Mouse (Mus musculus) hindbrain, embryonic 13.5 days (tissue): ENCODE data around the gene Slc22a22. TPM values are rescaled to one million over a fixed set of nuclear protein-coding genes. Genes with fewer than 3 reads are reported as not detected.

Experiments
- ATAC-seq: fragments of 200-750 bp; cut with Nextera tagmentation; 2 replicates; pipeline ENCODE4 v1.8.0; 2017; ENCODE audit warnings: moderate TSS enrichment; ENCODE audit not compliant: low FRiP score
- H3K27ac ChIP-seq: fragments of 300-500 bp; sonication (generic); 2 replicates; pipeline ENCODE4 v1.5.1; 2015; ENCODE audit warnings: inconsistent platforms, mild to moderate bottlenecking, moderate library complexity
- H3K27me3 ChIP-seq: fragments of 300-500 bp; sonication (generic); 2 replicates; pipeline ENCODE4 v1.6.1; 2015; ENCODE audit warnings: mild to moderate bottlenecking, inconsistent platforms
- H3K36me3 ChIP-seq: fragments of 300-500 bp; sonication (generic); 2 replicates; pipeline ENCODE4 v1.6.1; 2015; ENCODE audit warnings: mild to moderate bottlenecking, inconsistent platforms
- H3K4me1 ChIP-seq: fragments of 300-500 bp; sonication (generic); replicated peaks from 2 replicates; pipeline ENCODE4 v1.6.1; 2015; ENCODE audit warnings: inconsistent platforms
- H3K4me2 ChIP-seq: fragments of 300-500 bp; sonication (generic); 2 replicates; pipeline ENCODE4 v1.6.1; 2015; ENCODE audit warnings: inconsistent platforms, mild to moderate bottlenecking, moderate library complexity
- H3K4me3 ChIP-seq: fragments of 300-500 bp; sonication (generic); 2 replicates; pipeline ENCODE4 v1.5.1; 2015; ENCODE audit warnings: mild to moderate bottlenecking, inconsistent platforms
- H3K9ac ChIP-seq: fragments of 300-500 bp; sonication (generic); 2 replicates; pipeline ENCODE4 v1.6.1; 2015; ENCODE audit warnings: mild to moderate bottlenecking, inconsistent platforms
- H3K9me3 ChIP-seq: fragments of 300-500 bp; sonication (generic); 2 replicates; pipeline ENCODE4 v1.6.1; 2016; ENCODE audit warnings: inconsistent platforms
- WGBS: fragments of 180-500 bp; shearing (Covaris S2); methylation state at CpG from one replicate; pipeline ENCODE4 v1.1.7; 2015; 5-methylcytosine and 5-hydroxymethylcytosine counted together
- polyA plus RNA-seq: library from polyadenylated mRNA; unstranded; fragments of >200 nt; fragmentation: Nextera tagmentation; extraction: Ambion mirVana; gene quantifications from 2 replicates; pipeline ENCODE4 v1.2.1, GENCODE M21; 2015

The Slc22a22 gene
- polyA plus RNA-seq, 1 experiment from 2014 or later: not detected

DNA sequence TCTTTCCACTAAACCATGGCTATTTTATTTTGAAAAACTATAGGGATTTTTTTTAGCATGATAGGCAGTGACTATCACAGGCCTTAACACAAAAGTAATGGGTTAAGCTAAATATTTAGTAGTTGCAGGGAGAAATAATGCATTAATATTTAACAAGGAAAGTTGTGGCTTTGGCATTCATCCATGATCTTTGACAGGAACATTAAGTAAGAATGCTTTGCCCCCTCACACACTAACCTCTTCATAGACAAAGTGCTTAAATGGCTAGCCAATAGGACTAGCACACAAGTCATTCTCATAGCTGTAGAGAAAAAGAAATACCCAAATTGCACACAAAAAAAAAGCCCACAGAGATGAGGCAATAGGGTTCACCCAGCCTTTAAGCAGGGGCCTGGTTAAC, 11.4 kb downstream of the Slc22a22 start:
- H3K9me3 ChIP-seq: no peaks in the 10 kb centered on the region
- no peak overlapping the region for H3K27ac ChIP-seq
- H3K4me2 ChIP-seq: no peak overlapping the region
- H3K9ac ChIP-seq: no peak overlapping the region
- no peaks in the 10 kb centered on the region for H3K4me1 ChIP-seq
- no peak for ATAC-seq
- H3K4me3 ChIP-seq: no peak overlapping the region
- H3K27me3 ChIP-seq: no peaks in the 10 kb centered on the region
- no peaks in the 10 kb centered on the region for H3K36me3 ChIP-seq

DNA sequence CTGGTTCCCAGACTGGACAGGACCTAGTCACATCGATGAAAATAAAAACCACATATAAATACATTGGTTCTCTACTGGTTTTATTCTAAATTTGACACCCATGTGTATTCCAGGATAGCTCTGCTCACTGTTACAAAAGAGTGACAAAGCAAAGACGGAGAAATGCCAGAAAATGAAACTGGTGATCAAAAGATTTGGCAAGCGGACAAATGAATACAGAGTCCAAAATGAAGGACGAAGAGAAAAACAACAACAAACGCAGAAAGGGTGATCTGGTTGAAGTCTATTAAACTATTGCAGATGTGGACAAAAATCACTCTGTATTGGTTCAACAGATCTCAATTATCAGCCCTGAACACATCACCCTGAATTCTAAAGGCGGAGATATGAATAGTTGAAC, 12.4 kb downstream of the Slc22a22 start:
- Histone ChIP-seq H3K27ac (no peak overlapping the region), H3K9ac (no peak overlapping the region), H3K4me3 (no peak overlapping the region), H3K4me1 (no peaks in the 10 kb centered on the region), H3K27me3 (no peaks in the 10 kb centered on the region), H3K36me3 (no peaks in the 10 kb centered on the region), H3K9me3 (no peaks in the 10 kb centered on the region), H3K4me2 (no peak overlapping the region)
- 83% methylated on average over 6 of the region's 6 CpGs for WGBS
- ATAC-seq: no peak

DNA sequence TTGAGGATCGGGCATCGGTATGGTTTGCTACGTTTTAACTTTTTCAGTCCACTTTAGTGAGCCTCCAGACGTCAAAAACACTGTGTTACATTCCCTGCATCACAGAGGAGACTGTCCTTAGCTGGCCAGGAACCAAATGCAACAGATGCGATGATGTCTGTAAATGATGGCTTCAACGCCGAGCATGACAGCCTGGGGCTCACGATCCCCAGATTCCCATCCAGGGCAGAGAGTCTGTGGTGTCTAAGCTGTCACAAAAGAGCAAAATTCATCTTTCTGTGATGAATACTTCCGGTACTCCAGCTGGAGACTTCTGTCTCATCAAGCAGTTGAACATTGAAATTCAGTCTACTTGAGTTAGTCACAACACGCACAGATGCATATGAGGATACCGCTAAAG, 13.4 kb downstream of the Slc22a22 start:
- ATAC-seq: no peak
- Histone ChIP-seq H3K4me3 (no peak overlapping the region), H3K9me3 (no peaks in the 10 kb centered on the region), H3K27ac (no peak overlapping the region), H3K27me3 (no peaks in the 10 kb centered on the region), H3K4me1 (no peaks in the 10 kb centered on the region), H3K4me2 (no peak overlapping the region), H3K9ac (no peak overlapping the region), H3K36me3 (no peaks in the 10 kb centered on the region)
- 91% methylated on average over 11 of the region's 11 CpGs for WGBS

DNA sequence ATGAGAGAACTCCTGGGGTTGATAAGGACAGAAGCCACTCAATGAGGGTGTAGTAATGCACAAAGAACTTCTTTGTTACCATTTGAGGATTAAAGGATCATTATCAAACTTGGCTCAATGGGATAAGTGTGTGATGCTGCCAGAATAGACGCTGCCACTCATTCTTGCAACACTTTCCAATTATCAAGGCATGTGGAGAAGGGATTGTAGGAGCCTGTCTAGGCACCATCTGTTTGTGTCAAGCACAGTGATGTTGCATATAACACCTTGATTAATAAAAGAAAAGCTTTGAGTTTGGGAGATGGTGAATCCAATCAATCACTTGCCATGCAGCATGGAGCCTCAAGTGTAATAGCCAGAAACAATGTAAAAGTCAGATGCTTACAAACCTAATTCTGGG, 16.1 kb downstream of the Slc22a22 start:
- Histone ChIP-seq H3K4me1 (no peaks in the 10 kb centered on the region), H3K9me3 (no peaks in the 10 kb centered on the region), H3K4me3 (no peak overlapping the region), H3K27ac (no peak overlapping the region), H3K9ac (no peak overlapping the region), H3K4me2 (no peak overlapping the region), H3K27me3 (no peaks in the 10 kb centered on the region), H3K36me3 (no peaks in the 10 kb centered on the region)
- ATAC-seq: no peak
- 65% methylated on average over 1 of the region's 1 CpGs for WGBS

DNA sequence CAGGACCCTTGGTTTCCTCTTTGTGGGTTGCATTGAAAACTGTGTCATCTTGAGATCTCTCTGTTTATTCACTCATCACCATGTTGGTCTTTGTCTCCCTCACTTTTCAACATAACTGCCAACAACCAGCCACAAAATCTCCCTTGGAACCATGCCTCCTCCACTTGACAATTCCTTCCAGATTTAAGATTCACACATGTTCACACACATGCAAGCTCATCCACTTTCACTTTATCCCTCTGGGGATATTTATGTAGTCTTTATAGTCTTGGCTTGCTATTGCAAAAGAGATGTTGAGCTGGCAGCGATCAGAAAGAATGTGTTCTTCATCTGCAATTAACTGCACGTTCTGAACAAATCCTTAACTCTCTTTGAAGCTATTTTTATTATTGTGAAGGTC, 20.1 kb downstream of the Slc22a22 start:
- no peak overlapping the region for H3K4me2 ChIP-seq
- H3K9me3 ChIP-seq: no peaks in the 10 kb centered on the region
- no peak overlapping the region for H3K4me3 ChIP-seq
- no peak for ATAC-seq
- WGBS: 78% methylated on average over 2 of the region's 2 CpGs
- H3K27ac ChIP-seq: no peak overlapping the region
- no peak overlapping the region for H3K9ac ChIP-seq
- H3K36me3 ChIP-seq: no peaks in the 10 kb centered on the region
- no peaks in the 10 kb centered on the region for H3K27me3 ChIP-seq
- no peaks in the 10 kb centered on the region for H3K4me1 ChIP-seq

DNA sequence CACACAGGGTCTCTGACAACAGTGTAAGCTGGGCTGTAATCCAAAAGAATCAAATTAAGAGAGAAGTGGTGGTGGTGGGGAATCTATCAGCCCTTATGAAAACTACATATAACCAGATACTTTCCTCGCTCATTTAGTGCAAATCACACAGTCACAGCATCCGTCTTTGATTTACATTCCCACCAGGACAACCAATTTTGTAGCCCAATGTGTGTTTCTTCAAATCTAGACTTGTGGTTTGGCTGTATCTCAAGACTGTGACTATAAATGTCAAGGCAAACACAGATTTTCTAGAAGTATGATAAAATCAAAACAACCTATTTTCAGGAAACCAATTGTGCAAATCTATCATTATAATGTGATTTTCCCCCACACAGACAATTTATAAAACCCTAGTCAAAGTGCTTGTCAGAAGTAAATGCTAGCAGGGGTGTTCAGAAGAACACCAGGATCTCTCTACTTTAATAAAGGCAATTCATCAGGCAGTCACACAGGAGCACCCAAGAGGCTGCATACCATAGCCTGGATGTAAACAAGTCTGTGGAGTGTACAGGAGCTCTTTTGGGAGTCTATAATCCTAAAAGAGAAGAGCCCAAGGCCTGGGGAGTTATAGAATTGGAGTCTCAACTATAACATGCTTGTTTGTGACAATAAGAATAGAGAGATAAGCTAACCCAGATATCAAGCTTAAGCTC, 42.6 kb downstream of the Slc22a22 start:
- H3K4me2 ChIP-seq: no peak overlapping the region
- no peak overlapping the region for H3K27ac ChIP-seq
- H3K36me3 ChIP-seq: no peaks in the 10 kb centered on the region
- H3K4me3 ChIP-seq: no peak overlapping the region
- no peaks in the 10 kb centered on the region for H3K4me1 ChIP-seq
- WGBS: 86% methylated on average over 2 of the region's 2 CpGs
- no peak overlapping the region for H3K9ac ChIP-seq
- no peak for ATAC-seq
- no peaks in the 10 kb centered on the region for H3K9me3 ChIP-seq
- no peaks in the 10 kb centered on the region for H3K27me3 ChIP-seq

DNA sequence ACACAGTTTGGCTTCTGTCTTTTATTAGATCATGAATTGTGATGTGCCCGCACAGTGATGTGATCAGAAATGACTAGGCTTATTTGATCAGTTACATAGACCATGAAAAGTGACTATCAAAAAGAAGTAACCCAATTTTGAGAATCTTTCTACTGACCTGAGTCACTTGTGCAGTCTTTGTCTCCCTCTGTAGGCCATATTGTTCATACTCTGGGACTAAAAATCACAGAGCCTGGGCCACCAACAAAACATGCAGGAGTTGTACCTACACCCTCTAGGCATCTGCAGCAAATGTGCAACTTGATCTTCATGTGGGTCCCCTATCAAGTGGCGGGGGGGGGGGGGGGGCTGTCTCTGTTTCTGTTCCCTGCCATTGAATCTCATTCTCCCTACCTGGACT, 68.9 kb downstream of the Slc22a22 start:
- WGBS: 52% methylated on average over 2 of the region's 2 CpGs
- H3K27ac ChIP-seq: no peak overlapping the region
- H3K9ac ChIP-seq: no peak overlapping the region
- H3K4me1 ChIP-seq: no peaks in the 10 kb centered on the region
- H3K4me3 ChIP-seq: no peak overlapping the region
- peak; percentile 63; the same call in 1 of the 2 replicates for ATAC-seq
- no peaks in the 10 kb centered on the region for H3K9me3 ChIP-seq
- no peaks in the 10 kb centered on the region for H3K27me3 ChIP-seq
- no peaks in the 10 kb centered on the region for H3K36me3 ChIP-seq
- H3K4me2 ChIP-seq: no peak overlapping the region

DNA sequence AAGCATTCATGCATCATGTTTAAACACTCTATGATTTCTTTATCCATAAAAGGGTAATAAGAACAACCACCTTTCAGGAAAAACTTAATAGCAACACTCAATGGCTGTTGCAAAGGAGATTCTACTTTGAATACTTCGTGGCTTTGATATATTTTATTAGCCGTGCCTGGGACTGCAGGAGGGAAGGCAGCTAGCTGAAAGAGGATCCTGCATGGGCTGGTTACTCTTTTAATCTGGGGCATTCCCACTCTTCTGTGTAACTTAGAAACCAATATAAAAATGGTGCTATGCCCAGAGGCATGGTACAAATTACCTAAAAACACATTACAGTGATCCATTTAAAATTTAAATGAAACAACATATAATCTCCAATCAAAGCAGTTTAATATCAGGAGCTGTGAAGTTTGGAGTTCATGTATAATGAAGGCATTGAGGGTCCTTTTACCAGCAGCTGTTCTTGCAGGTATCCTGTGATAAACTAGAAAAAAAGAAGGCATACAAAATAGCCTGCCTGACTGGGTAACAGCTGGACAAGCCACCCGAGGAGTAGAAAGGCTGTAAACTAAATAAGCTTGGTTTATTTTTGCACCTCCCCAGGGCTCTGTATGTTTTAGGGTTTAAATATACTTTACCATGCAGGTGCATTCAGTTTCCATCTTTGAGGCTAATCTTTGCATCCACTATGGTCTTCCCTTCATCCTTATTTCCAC, 78.8 kb downstream of the Slc22a22 start:
- Histone ChIP-seq H3K27me3 (no peaks in the 10 kb centered on the region), H3K9ac (no peak overlapping the region), H3K36me3 (no peaks in the 10 kb centered on the region), H3K4me2 (no peak overlapping the region), H3K27ac (no peak overlapping the region), H3K4me1 (no peaks in the 10 kb centered on the region), H3K9me3 (no peaks in the 10 kb centered on the region), H3K4me3 (no peak overlapping the region)
- no peak for ATAC-seq
- 68% methylated on average over 3 of the region's 3 CpGs for whole genome bisulfite sequencing

DNA sequence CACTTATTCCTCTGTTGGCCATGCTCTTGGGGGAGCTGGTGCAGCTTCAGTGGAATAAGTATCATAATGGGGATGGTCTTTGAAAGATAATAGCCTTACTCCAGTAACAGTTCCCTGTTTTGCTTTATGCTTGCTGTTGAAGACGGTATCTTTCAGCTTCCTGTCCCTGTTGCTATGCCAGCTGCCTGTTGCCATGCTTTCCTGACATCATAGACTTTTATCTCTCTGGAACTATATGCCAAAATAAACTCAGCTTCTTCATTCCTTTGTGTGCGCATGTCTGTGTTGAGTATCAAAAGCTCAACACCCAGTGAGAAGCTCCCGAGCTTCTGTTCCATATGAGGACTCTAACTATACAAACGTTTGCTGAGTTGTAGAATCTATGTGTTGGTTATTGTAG, 83.4 kb downstream of the Slc22a22 start:
- H3K4me2 ChIP-seq: no peak overlapping the region
- no peak for ATAC-seq
- 88% methylated on average over 4 of the region's 4 CpGs for WGBS
- no peaks in the 10 kb centered on the region for H3K9me3 ChIP-seq
- H3K36me3 ChIP-seq: no peaks in the 10 kb centered on the region
- H3K9ac ChIP-seq: no peak overlapping the region
- no peaks in the 10 kb centered on the region for H3K27me3 ChIP-seq
- H3K4me1 ChIP-seq: no peaks in the 10 kb centered on the region
- no peak overlapping the region for H3K4me3 ChIP-seq
- no peak overlapping the region for H3K27ac ChIP-seq

DNA sequence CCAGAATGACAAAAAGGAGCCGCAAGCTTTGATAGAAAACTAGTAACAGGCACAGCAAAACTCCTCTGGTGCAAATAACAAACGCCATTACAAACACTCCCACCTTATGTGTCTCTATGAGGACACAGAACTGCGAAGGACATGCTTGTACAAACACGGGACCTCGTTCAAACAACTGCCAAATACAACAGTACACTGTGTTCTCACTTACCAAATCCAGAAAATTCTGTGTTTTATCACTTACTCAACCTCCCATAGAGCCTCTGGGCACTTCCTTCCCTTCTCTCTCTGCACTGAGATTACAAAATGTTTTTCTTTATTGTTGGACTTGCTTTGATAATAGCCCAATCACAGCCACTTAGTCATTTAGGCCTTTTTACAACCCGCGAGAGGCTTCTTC, 97.0 kb downstream of the Slc22a22 start:
- H3K4me2 ChIP-seq: no peak overlapping the region
- ATAC-seq: no peak
- no peak overlapping the region for H3K9ac ChIP-seq
- H3K4me3 ChIP-seq: no peak overlapping the region
- H3K27ac ChIP-seq: no peak overlapping the region
- H3K9me3 ChIP-seq: no peaks in the 10 kb centered on the region
- no peaks in the 10 kb centered on the region for H3K27me3 ChIP-seq
- 91% methylated on average over 7 of the region's 7 CpGs for WGBS
- H3K36me3 ChIP-seq: no peaks in the 10 kb centered on the region
- H3K4me1 ChIP-seq: no peaks in the 10 kb centered on the region

DNA sequence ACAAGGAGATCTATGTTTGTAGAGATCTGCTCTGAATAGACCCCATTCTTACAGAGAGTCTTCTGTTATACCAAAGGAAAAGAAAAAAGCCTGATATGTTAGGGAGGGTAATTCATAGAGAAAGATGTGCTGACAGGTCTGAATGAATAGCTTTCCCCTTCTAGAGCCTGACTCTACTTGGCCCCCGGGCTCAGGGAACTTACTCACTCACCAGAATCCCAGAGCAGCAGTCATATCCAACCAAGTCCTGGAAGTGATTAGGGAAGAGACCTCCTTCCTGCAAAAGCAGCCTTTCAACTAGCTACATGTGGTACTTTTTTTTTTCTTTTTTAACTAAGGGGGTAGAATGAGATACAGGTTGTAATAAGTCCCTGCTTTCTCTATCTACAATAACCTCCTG, 111.0 kb downstream of the Slc22a22 start:
- Histone ChIP-seq H3K4me1 (no peaks in the 10 kb centered on the region), H3K9me3 (no peaks in the 10 kb centered on the region), H3K4me3 (no peak overlapping the region), H3K27me3 (no peaks in the 10 kb centered on the region), H3K9ac (no peak overlapping the region), H3K27ac (no peak overlapping the region), H3K36me3 (no peaks in the 10 kb centered on the region), H3K4me2 (no peak overlapping the region)
- ATAC-seq: no peak
- WGBS: 46% methylated on average over 1 of the region's 1 CpGs

DNA sequence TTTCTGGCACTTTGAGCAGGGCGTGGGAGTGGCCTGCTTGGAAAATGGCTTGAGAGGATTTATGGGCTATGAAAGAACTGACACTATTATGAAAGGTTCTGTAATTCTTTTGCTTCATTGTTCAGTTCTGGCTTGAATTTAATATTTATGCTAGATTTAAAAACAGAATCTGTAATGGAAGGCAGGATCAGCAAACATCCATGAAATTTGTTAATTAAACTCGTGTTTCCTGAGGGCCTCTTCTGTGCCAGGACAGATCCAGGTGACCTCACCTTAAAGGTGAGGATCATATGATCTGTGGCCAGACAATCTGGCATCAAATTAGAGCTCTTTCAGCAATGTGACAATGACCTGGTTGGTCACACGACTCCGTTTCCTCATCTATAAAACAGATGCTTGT, 122.1 kb downstream of the Slc22a22 start:
- 84% methylated on average over 4 of the region's 4 CpGs for WGBS
- no peak for ATAC-seq
- Histone ChIP-seq H3K4me1 (no peaks in the 10 kb centered on the region), H3K27me3 (no peaks in the 10 kb centered on the region), H3K27ac (no peak overlapping the region), H3K4me2 (no peak overlapping the region), H3K9me3 (no peaks in the 10 kb centered on the region), H3K9ac (no peak overlapping the region), H3K4me3 (no peak overlapping the region), H3K36me3 (no peaks in the 10 kb centered on the region)

DNA sequence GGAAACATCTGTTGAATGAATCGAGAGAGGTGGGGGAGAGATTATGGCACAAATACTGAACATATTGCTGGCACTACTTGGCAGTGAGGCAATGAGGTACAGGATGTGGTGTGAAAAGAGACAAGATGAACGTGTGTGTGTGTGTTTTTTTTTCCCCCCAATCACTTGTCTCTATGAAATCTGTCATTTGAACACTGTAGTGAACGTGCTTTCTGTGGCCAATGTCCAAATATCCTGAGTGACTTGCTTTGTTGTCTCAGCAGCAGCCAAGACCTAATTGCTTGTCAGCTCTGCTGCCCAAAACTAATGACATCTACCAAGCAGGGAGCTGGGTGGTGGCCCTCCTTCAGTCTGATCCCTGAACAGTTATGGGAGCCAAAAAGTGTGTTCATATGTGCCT, 136.9 kb downstream of the Slc22a22 start:
- Histone ChIP-seq H3K4me2 (no peak overlapping the region), H3K9me3 (no peaks in the 10 kb centered on the region), H3K27me3 (no peaks in the 10 kb centered on the region), H3K4me1 (no peaks in the 10 kb centered on the region), H3K9ac (no peak overlapping the region), H3K27ac (no peak overlapping the region), H3K36me3 (no peaks in the 10 kb centered on the region), H3K4me3 (no peak overlapping the region)
- ATAC-seq: no peak
- 73% methylated on average over 3 of the region's 3 CpGs for WGBS
